Mouse (Mus musculus): ENCODE data around the gene Hmga2.
A peak's percentile ranks its signal among the peaks of the same experiment; 100 is the strongest.
"Not testable (repeated sequence)": the region's sequence is repeated elsewhere in the genome, so short reads cannot be mapped to it uniquely, and the experiment has no call there.

Hmga2 gene

GRCm38 (mm10) chr10:120395550-120395949 is 80.7 kb downstream of the Hmga2 start:
- DNase-seq (ENCODE audit: low spot score in 2 of 2), result no peak

- no peak for DNase-seq (ENCODE audit: low spot score in 2 of 2)
These were observed 81.5 kb downstream of the Hmga2 start for GRCm38 (mm10) chr10:120394740-120395139.

GRCm38 (mm10) chr10:120391971-120392716 is 84.1 kb downstream of the Hmga2 start:
- DNase-seq (ENCODE audit: low spot score in 2 of 2), result no peak

- DNase-seq (ENCODE audit: low spot score in 2 of 2), result no peak
These were observed 85.1 kb downstream of the Hmga2 start for GRCm38 (mm10) chr10:120390912-120391835.

GRCm38 (mm10) chr10:120389707-120390106 is 86.6 kb downstream of the Hmga2 start:
- DNase-seq (ENCODE audit: low spot score in 2 of 2), result no peak

GRCm38 (mm10) chr10:120388966-120389365 is 87.3 kb downstream of the Hmga2 start:
- peak in 1 of 2 experiments; percentile 30 for DNase-seq (ENCODE audit: low spot score in 2 of 2)

- DNase-seq (ENCODE audit: low spot score in 2 of 2), result no peak
These were observed 87.8 kb downstream of the Hmga2 start for GRCm38 (mm10) chr10:120388400-120388871.

- no peak for DNase-seq (ENCODE audit: low spot score in 2 of 2)
These were observed 89.2 kb downstream of the Hmga2 start for GRCm38 (mm10) chr10:120387105-120387504.

GRCm38 (mm10) chr10:120384797-120385600 is 91.3 kb downstream of the Hmga2 start:
- no peak for DNase-seq (ENCODE audit: low spot score in 2 of 2)

GRCm38 (mm10) chr10:120384040-120384439 is 92.2 kb downstream of the Hmga2 start:
- no peak for DNase-seq (ENCODE audit: low spot score in 2 of 2)

GRCm38 (mm10) chr10:120377795-120378194 is 98.5 kb downstream of the Hmga2 start:
- DNase-seq (ENCODE audit: low spot score in 2 of 2), result no peak

- peak; percentile 86 to 93 for DNase-seq (ENCODE audit: low spot score in 2 of 2)
These were observed 98.9 kb downstream of the Hmga2 start for GRCm38 (mm10) chr10:120377327-120377752.

GRCm38 (mm10) chr10:120375438-120375837 is 100.8 kb downstream of the Hmga2 start:
- DNase-seq (ENCODE audit: low spot score in 2 of 2), result no peak

- no peak for DNase-seq (ENCODE audit: low spot score in 2 of 2)
These were observed 105.1 kb downstream of the Hmga2 start for GRCm38 (mm10) chr10:120371215-120371614.

GRCm38 (mm10) chr10:120369187-120369805 is 107.0 kb downstream of the Hmga2 start:
- no peak for DNase-seq (ENCODE audit: low spot score in 2 of 2)

- not testable (repeated sequence) for DNase-seq (ENCODE audit: low spot score in 2 of 2)
These were observed 110.1 kb downstream of the Hmga2 start for GRCm38 (mm10) chr10:120366173-120366592.

GRCm38 (mm10) chr10:120365380-120366172 is 110.7 kb downstream of the Hmga2 start:
- DNase-seq (ENCODE audit: low spot score in 2 of 2), result no peak

GRCm38 (mm10) chr10:120363983-120364582 is 112.2 kb downstream of the Hmga2 start:
- DNase-seq (ENCODE audit: low spot score in 2 of 2), result no peak

- not testable (repeated sequence) for DNase-seq (ENCODE audit: low spot score in 2 of 2)
These were observed 112.8 kb downstream of the Hmga2 start for GRCm38 (mm10) chr10:120363298-120363982.

Data from cerebellum, postnatal 4 days (tissue).